Mouse (Mus musculus): Measurements from ENCODE around the gene 4930558C23Rik.
"Not testable (repeated sequence)": the region's sequence is repeated elsewhere in the genome, so short reads cannot be mapped to it uniquely, and the experiment has no call there.

4930558C23Rik gene

DNA sequence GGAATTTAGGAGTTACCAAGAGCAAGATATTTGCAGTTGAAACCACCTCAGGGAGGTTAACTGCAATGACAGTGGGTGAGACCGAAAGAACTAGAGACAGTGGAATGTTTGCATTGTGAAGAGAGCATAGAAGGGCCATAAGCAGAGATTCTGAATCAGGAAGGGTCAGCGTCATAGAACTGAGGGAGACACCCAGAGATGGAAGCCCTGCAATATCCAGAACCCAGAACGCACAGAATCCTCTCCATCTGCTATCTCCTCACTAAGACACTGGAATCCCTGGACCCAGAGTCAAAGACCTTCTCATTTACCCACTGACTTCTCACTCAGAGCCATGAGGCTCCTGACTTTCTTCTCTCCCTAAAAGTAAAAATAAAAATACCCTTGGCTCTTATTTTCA lies at the start of gene 4930558C23Rik:
Gene 4930558C23Rik (minus strand): TSS at position 101 of the 400 bp plus-strand sequence.
- DNase-seq, result no peak

DNA sequence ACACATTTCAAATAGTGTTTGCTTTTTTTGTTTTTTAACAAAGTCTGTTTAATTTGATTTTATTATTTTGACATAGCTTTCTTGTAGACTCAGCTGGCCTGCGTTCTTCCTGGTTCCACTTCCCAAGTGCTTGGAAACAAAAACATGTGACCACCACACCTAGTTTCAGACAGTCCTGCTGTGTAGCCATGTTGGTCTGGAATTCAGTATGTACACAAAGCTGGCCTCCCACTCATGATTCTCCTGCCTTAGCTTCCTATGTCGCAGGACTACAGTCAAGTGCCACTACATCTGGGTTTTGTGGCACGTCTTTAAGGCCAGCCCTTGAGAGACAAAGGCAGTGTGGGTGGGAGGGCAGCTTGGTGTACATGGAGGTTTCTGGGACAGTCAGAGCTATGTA lies 48.3 kb upstream of the 4930558C23Rik start:
- DNase-seq, result no peak

GRCm38 (mm10) chr3:95450408-95450807 lies 47.8 kb upstream of the 4930558C23Rik start:
- DNase-seq, result peak in 1 of 2 experiments; percentile 44

DNA sequence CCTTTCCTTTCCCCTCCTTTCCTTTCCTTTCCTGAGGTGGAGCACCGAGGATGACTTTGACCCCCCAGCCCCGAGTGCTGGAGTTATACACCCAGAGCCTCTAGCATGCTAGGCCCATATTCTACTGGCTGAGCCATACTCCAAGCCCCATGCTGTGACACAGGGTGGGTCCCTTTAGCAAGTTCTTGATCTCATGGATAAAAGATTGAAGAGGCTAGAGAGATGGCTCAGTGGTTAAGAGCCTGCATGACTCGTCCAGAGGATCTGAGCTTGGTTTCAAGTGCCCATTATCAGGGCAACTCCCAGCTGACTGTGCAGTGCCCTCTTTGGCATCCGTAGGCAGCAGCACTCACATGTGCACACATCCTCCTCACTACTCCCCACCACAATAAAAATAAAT lies 42.7 kb upstream of the 4930558C23Rik start:
- no peak for DNase-seq

DNA sequence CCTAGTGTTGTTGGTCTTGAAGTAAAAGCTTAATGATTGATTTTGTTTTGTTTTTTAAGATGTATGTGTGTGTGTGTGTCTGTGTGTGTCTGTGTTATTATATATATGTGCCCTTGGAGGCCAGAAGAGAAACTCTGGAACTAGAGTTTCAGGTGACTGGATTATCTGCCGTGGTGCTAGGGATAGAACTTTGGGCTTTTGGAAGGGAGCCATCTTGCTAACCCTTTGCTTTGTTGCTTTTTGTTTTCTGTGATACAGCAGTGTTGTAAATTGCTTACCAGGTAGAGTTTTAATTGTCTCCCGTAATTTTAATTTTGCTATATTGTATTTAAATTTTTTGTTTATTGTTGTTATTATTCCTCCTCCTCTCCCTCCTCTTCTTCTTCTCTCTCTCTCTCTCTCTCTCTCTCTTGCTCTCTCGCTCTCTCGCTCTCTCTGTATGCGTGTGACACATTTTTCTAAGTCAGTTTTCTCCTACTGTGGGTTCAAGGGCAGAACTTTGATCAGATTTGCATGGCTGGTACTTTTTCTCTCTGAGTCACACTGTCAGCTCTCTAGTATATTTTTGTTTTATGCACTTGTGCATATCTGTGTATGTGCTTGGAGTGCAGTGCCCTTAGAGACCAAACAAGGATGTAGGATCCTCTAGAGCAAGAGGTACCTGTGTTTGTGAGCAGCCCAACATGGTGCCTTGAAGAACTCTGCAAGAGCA lies 39.9 kb upstream of the 4930558C23Rik start:
- no peak for DNase-seq

GRCm38 (mm10) chr3:95439670-95440069 lies 37.0 kb upstream of the 4930558C23Rik start:
- no peak for DNase-seq

GRCm38 (mm10) chr3:95438636-95439035 lies 36.0 kb upstream of the 4930558C23Rik start:
- not testable (repeated sequence) for DNase-seq

GRCm38 (mm10) chr3:95435561-95435960 lies 32.9 kb upstream of the 4930558C23Rik start:
- no peak for DNase-seq

GRCm38 (mm10) chr3:95434983-95435370 lies 32.3 kb upstream of the 4930558C23Rik start:
- DNase-seq, result no peak

DNA sequence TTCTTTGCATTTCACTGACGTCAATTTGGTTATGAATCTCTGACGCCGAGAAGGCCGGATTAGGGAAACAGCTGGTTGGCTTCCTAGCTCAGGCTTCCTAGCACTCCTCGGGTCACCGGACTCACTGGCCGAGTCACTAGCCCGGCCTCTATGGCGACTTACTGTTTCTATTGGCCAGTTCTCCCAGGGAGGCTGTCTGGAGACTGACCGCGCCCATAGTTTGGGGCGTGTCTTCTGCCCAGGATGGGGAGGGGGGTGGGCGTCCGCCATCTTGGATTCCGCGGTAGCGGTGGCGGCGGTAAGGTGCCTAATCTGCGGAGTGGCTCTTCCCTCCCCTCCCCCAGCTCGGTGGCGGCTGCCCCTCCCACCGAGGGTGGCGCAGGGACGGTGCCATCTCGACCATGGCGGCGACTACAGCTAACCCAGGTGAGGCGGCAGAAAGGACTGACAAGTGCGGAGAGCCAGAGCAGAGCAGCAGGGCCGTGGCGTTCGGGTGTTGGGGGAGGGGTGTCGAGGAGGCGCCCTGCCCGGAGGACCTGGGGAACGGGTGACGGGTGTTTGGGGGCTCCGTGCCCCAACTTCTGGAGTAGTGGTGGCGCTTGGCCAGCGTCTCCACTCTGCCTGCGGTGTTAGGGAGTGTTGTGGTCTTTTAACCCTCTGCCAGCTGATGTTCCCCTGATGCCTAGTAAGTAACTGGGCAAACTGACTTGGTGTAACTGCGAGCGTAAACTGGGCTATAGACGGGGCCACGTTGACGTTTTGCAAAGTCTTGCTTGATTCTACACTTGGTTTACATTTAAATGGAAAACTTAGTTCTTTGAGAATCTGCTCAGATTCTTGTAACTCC lies 31.7 kb upstream of the 4930558C23Rik start, which contains the start of gene Arnt:
Gene Arnt (plus strand): TSS at position 253 of the 847 bp plus-strand sequence.
- DNase-seq, result peak; percentile 81 to 84

DNA sequence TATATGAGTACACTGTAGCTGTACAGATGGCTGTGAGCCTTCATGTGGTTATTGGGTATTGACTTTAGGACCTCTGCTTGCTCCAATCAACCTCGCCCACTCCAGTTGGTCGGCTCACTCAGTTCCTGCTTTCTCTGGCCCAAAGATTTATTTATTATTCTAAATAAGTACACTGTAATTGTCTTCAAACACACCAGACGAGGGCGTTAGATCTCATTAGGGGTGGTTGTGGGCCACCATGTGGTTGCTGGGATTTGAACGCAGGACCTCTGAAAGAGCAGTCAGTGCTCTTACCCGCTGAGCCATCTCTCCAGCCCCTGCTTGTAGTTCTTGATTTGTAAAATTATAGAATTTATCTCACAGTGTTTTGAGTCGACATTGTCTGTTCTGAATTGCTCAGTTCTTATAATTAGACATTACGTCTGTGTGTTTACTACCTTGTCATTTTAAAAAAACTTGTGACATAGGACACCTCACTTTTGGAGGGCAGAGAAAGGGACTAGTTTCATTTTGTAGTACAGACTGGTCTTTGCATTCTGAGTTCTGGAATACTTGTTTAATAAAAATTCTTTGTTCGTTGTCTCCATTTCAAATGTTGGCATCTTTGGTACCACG lies 30.8 kb upstream of the 4930558C23Rik start:
- DNase-seq, result no peak

- not testable (repeated sequence) for DNase-seq
Measured at GRCm38 (mm10) chr3:95428423-95428822, 25.8 kb upstream of the 4930558C23Rik start.

GRCm38 (mm10) chr3:95427891-95428238 lies 25.2 kb upstream of the 4930558C23Rik start:
- DNase-seq, result not testable (repeated sequence)

DNA sequence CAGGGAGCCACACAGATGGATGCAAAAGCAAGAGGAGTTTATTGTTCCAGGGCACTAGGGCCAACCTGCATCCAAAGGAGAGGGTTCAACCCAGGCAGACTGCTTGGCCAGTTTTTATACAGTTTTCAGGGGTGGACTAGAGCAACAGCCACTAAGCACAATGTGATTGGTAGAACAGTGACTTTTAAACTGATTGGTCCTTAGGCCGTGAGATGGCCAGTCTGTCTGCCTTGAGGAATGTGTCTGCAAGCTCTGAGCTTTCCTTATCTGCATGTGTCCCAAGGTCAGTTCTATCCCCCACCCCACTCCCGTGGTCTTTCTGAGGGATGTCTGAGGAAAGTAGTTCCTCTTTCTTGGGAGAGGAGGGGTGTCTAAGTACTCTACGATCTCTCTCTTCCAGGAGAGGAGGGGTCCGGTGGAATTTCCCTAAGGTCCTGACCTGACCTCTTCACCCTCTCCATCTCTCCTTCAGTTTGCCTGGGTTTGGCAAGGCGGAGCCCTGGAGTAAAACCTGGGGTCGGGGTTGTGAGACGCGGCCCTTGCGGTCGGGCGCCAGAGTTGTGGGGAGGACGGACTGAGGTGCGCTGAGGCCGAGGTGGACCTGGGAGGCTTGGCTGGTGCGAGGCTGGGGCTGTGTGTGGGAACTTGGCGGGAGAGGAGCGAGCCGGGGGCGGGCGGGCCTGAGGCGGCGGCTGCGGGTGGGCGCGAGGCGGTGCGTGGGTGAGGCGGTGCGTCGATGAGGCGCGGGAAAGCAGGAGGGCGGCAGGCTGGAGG lies 24.7 kb upstream of the 4930558C23Rik start:
- DNase-seq, result not testable (repeated sequence)

DNA sequence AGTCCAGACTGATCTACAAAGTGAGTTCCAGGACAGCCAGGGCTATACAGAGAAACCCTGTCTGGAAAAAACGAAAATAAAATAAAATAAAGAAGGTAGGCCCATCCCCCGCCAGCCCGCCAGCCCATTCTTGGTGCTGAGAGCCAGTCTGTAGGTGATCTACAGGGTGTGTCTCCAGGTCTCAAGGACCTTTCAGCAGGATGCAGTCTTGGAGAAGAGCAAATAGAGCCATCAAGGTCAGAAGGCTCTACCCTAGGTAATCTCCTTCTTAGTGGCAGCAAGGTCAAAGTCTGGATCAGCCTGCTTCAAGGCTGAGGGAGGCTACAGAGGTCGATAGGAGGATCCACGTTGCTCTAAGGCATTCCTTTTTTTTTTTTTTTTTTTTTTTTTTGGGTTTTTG lies 23.8 kb upstream of the 4930558C23Rik start:
- not testable (repeated sequence) for DNase-seq

DNA sequence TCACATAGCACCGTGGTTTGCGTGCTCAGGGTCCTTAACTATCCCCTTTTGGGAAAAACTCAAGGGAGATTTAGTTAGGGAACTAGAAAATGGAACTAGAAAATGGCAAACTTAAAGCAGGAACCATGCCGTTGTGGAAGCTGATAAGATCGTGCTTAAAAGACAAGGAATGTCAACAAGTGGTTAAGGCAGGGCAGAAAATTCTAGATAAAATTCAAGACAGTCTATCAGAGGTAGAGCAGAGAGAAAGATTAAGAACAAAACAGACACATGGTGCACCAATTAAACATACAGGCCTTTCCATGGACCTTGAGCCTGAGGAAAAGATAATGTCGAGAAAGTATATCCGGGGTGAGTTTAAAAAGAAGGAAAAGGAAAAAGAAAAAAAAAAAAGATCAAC lies 15.2 kb upstream of the 4930558C23Rik start:
- DNase-seq, result no peak

GRCm38 (mm10) chr3:95412268-95412667 lies 9.6 kb upstream of the 4930558C23Rik start:
- no peak for DNase-seq

DNA sequence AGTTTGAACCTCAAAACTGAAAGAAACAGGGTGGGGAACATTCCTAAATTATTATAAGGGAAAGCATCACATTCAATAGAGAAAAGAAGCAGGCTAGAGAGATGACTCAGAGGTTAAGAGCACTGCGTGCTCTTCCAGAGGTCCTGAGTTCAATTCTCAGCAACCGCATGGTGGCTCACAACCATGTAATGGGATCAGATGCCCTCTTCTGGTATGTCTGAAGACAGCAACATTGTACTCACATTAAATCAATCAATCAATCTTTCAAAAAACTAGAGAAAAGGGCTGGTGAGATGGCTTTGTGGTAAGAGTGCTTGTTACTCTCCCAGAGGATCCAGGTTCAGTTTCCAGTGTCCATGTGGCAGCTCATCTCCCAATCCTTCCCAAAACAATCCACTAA lies 6.2 kb upstream of the 4930558C23Rik start:
- no peak for DNase-seq

DNA sequence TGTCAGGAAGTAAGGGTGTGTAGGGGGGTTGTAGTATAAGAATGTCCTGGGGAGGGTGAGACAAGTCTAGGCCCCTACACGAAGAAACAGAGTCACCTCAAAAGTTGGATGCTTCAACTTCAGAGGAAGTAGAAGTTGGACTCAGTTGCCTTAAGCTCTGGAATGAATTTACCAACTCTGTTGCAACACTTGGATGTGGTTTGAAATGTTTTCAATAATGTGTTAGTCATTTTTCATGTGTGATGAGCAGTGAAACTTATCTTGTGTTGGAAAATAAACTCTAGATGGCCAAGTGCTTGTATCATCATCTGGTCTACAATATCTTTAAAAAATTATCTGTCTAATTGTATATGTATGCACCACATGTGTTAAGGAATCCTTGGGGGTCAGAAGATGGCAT lies 5.1 kb upstream of the 4930558C23Rik start:
- no peak for DNase-seq

- no peak for DNase-seq
Measured at GRCm38 (mm10) chr3:95394385-95394784, 8.3 kb downstream of the 4930558C23Rik start.

DNA sequence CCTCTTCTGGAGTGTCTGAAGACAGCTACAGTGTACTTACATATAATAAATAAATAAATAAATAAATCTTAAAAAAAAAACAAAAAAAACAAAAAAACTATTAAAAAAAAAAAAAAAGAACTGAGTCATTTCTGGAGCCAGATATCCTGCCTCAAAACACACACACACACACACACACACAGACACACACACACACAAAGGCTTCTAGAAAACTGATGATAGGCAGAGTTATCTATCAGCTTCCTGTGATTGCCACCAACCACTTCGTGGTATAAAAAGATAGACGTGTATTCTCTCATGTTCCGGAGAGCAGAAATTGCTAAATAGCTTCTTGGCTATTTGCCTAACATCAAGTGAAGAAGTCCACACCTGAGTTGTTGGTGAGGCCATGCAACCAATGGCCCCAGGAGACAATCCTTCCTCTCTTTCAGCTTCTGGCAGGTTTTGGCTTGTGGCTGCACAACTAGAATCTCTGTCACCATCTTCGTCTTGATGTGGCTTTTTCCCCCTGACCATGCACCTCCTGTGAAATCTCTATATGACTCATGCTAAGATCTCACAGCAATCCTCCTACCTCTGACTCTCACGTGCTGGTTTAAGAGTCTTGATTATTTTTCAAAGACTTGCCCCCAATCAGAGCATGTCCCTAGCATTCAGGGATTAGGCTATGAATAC lies 17.1 kb downstream of the 4930558C23Rik start:
- DNase-seq, result no peak

DNA sequence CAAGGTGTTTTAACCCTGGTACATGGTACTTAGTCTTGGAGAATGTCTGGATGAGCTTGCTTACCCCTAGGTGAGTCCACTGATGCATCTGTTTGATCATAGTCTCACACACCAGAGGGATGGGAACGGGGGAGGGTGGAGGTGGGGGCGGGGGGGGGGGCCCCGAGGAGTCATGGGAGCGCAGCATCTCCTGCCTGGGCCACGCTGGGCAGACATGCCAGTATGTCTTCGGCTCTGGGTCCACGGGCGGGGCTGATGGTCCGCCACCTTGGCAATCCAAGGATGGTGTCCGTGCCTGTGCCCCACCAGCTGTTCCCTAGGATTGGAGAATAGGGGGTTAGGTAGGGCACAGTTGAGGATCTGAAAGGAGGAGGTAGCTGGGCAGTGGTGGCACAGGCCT lies 29.4 kb downstream of the 4930558C23Rik start:
- DNase-seq, result no peak

Data from spleen, adult 18-20 months (tissue).